Comparison of ENCODE assay signal across 12 mouse cellular contexts in genomic region chr7:132570071-132570470, GRCm38 (mm10). TPM values are rescaled to one million over a fixed set of nuclear protein-coding genes. Genes with fewer than 3 reads are reported as not detected.
DNase-seq lines count a peak whose midpoint lies in the region; ATAC-seq and TF ChIP-seq lines count a peak whose summit lies in the region.
"Had no signal": no experiment of that assay in that cellular context is flagged by ENCODE, and none has a peak within 500 bp of the region (broad histone marks: within the 10 kb centered on the region; RNA-seq: fewer than 3 reads in every experiment).

No protein-coding gene starts in this region.

- H3K9me3 ChIP-seq in embryonic facial prominence, embryonic 14.5 days (ENCODE audit: control insufficient read depth, low read length) = no peaks in the 10 kb centered on the region
- no peaks in the 10 kb centered on the region for H3K9me3 ChIP-seq in embryonic facial prominence, embryonic 10.5 days
- H3K9me3 ChIP-seq in lung, postnatal 0 days (ENCODE audit: low read length) = no peaks in the 10 kb centered on the region

- peaks cover 29% of the 10 kb centered on the region for H3K4me1 ChIP-seq in embryonic facial prominence, embryonic 14.5 days (ENCODE audit: control insufficient read depth, insufficient read depth, low read length)
- H3K4me1 ChIP-seq in embryonic facial prominence, embryonic 10.5 days = peaks cover 26% of the 10 kb centered on the region
- peaks cover 7% of the 10 kb centered on the region; the same call in 1 of the 2 replicates for H3K4me1 ChIP-seq in lung, postnatal 0 days (ENCODE audit: insufficient read depth, low read depth, low read length)

- 85% methylated on average over 5 of the region's 5 CpGs for WGBS in embryonic facial prominence, embryonic 14.5 days
- WGBS in embryonic facial prominence, embryonic 10.5 days = 91% methylated on average over 5 of the region's 5 CpGs
- 71% methylated on average over 5 of the region's 5 CpGs for WGBS in lung, postnatal 0 days

- no peak for TF ChIP-seq CTCF in lung, postnatal 0 days (IDR thresholded peaks at IDR 0.05)

- TF ChIP-seq EP300 in lung, postnatal 0 days (IDR thresholded peaks at IDR 0.05) = no peak

- H3K4me2 ChIP-seq in embryonic facial prominence, embryonic 14.5 days (ENCODE audit: low read depth, low read length) = no peak overlapping the region
- no peak overlapping the region for H3K4me2 ChIP-seq in lung, postnatal 0 days (replicated peaks; ENCODE audit: low read depth, low read length)

- no peak overlapping the region for H3K27ac ChIP-seq in embryonic facial prominence, embryonic 14.5 days (replicated peaks; ENCODE audit: low read depth, low read length)
- no peak overlapping the region for H3K27ac ChIP-seq in embryonic facial prominence, embryonic 10.5 days (replicated peaks)
- no peak overlapping the region for H3K27ac ChIP-seq in lung, postnatal 0 days (ENCODE audit: low read length)

- no peak overlapping the region for H3K4me3 ChIP-seq in embryonic facial prominence, embryonic 14.5 days (ENCODE audit: low read depth, low read length)
- no peak overlapping the region for H3K4me3 ChIP-seq in embryonic facial prominence, embryonic 10.5 days
- H3K4me3 ChIP-seq in lung, postnatal 0 days (ENCODE audit: low read depth, low read length) = no peak overlapping the region

- no peaks in the 10 kb centered on the region for H3K27me3 ChIP-seq in embryonic facial prominence, embryonic 14.5 days (replicated peaks; ENCODE audit: control insufficient read depth, insufficient read depth, low read length)
- H3K27me3 ChIP-seq in embryonic facial prominence, embryonic 10.5 days (replicated peaks; ENCODE audit: low read depth, poor library complexity, severe bottlenecking) = no peaks in the 10 kb centered on the region
- no peaks in the 10 kb centered on the region for H3K27me3 ChIP-seq in lung, postnatal 0 days (replicated peaks; ENCODE audit: insufficient read depth, low read length)

- peak; percentile 15 for DNase-seq in embryonic facial prominence, embryonic 14.5 days (ENCODE audit: low spot score)
- no peak for DNase-seq in embryonic facial prominence, embryonic 10.5 days (ENCODE audit: low spot score)
- DNase-seq in spleen, postnatal 10 days (ENCODE audit: low spot score in 2 of 2) = peak; percentile 20 to 66
- DNase-seq in spleen, adult 18-20 months = no peak
- DNase-seq in kidney, postnatal 10 days = peak; percentile 69
- DNase-seq in lung, postnatal 0 days (ENCODE audit: low spot score) = no peak
- no peak for DNase-seq in gastrocnemius, postnatal 25 days
- DNase-seq in lung, postnatal 14 days = no peak
- DNase-seq: lung, adult 18-20 months had no signal

- peaks cover 39% of the 10 kb centered on the region for H3K36me3 ChIP-seq in embryonic facial prominence, embryonic 14.5 days (ENCODE audit: control insufficient read depth, insufficient read depth, low read length)
- peaks cover 44% of the 10 kb centered on the region for H3K36me3 ChIP-seq in embryonic facial prominence, embryonic 10.5 days (replicated peaks)
- no peaks in the 10 kb centered on the region for H3K36me3 ChIP-seq in lung, postnatal 0 days (ENCODE audit: insufficient read depth, low read length)

- no peak for ATAC-seq in embryonic facial prominence, embryonic 14.5 days (ENCODE audit: low read depth)
- no peak for ATAC-seq in lung, postnatal 0 days

- H3K9ac ChIP-seq in embryonic facial prominence, embryonic 14.5 days (ENCODE audit: low read depth, low read length) = no peak overlapping the region
- H3K9ac ChIP-seq in lung, postnatal 0 days (replicated peaks; ENCODE audit: low read depth) = no peak overlapping the region

RNA-seq across cellular contexts. Expression of gene Oat, which starts 6.1 kb away (rescaled TPM):
- polyA plus RNA-seq in embryonic facial prominence, embryonic 14.5 days (2014; fragmentation: Nextera tagmentation; extraction: Ambion mirVana) = 268 and 274 TPM in 2 replicates
- 121 and 127 TPM in 2 replicates for polyA plus RNA-seq in embryonic facial prominence, embryonic 10.5 days (2016; fragmentation: Nextera tagmentation; extraction: Ambion mirVana)
- polyA plus RNA-seq in lung, postnatal 0 days (2015; fragmentation: Nextera tagmentation; extraction: Ambion mirVana) = 214 and 233 TPM in 2 replicates
- total RNA-seq in gastrocnemius, postnatal 25 days (2021) = 100 to 1,000 TPM; 156 TPM

RNA-seq across cellular contexts. Expression of gene Nkx1-2, which starts 29.4 kb away (rescaled TPM):
- not detected in 2 replicates for polyA plus RNA-seq in embryonic facial prominence, embryonic 14.5 days (2014; fragmentation: Nextera tagmentation; extraction: Ambion mirVana)
- polyA plus RNA-seq in embryonic facial prominence, embryonic 10.5 days (2016; fragmentation: Nextera tagmentation; extraction: Ambion mirVana) = 0.15 and 0.19 TPM in 2 replicates
- not detected in 2 replicates for polyA plus RNA-seq in lung, postnatal 0 days (2015; fragmentation: Nextera tagmentation; extraction: Ambion mirVana)
- total RNA-seq in gastrocnemius, postnatal 25 days (2021) = not detected
- total RNA-seq: neutrophil, adult 5-6 weeks had no signal
- polyA plus RNA-seq: C2C12; thymus, postnatal 0 days had no signal

RNA-seq across cellular contexts. Expression of gene Lhpp, which starts 40.4 kb away (rescaled TPM):
- 14.3 and 20.7 TPM in 2 replicates for polyA plus RNA-seq in embryonic facial prominence, embryonic 14.5 days (2014; fragmentation: Nextera tagmentation; extraction: Ambion mirVana)
- 15.5 TPM in 2 replicates for polyA plus RNA-seq in embryonic facial prominence, embryonic 10.5 days (2016; fragmentation: Nextera tagmentation; extraction: Ambion mirVana)
- 5.9 and 7.6 TPM in 2 replicates for polyA plus RNA-seq in lung, postnatal 0 days (2015; fragmentation: Nextera tagmentation; extraction: Ambion mirVana)
- total RNA-seq in gastrocnemius, postnatal 25 days (2021) = 10 to 100 TPM; 12.5 to 13.2 TPM

Comparison
In these comparisons a context has a peak if more than half of its experiments do, and no peak if none do; other contexts are left out.
1. DNase-seq: peak in embryonic facial prominence, embryonic 14.5 days (single experiment), spleen, postnatal 10 days (2 of 2) and kidney, postnatal 10 days (single experiment); none in embryonic facial prominence, embryonic 10.5 days (single experiment), spleen, adult 18-20 months (0 of 2), lung, postnatal 0 days (single experiment), gastrocnemius, postnatal 25 days (single experiment) and lung, postnatal 14 days (single experiment).